Mouse (Mus musculus): ENCODE measurements around the gene Dhx38. TPM values are rescaled to one million over a fixed set of nuclear protein-coding genes. Genes with fewer than 3 reads are reported as not detected.

The Dhx38 gene
- polyA plus RNA-seq, 1 experiment from 2014 or later: 19.8 TPM

DNA sequence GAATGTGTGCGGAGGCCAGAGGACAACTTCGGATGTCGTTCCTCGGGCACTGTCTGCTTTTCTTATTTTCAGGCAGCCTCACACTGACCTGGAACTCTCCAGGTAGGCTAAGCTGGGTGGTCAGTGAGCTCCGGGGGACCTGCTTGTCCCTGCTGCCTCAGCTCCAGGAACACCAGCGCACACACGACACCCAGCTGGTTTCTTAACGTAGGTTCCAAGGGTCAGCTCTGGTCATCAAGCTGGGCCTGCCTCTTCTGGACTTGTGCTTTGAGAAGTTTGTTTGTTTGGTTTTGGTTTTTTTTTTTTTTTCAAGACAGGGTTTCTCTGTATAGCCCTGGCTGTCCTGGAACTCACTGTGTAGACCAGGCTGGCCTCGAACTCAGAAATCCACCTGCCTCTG, 25.2 kb upstream of the Dhx38 start:
- Histone ChIP-seq H3K4me1 (0 out of 2 replicates have a peak, but pooled peaks cover 3% of the 10 kb centered on the region), H3K4me2 (no peak overlapping the region), H3K9me3 (replicated peaks) (no peaks in the 10 kb centered on the region), H3K36me3 (peaks cover 44% of the 10 kb centered on the region), H3K9ac (no peak overlapping the region), H3K4me3 (no peak overlapping the region), H3K27ac (no peak overlapping the region), H3K27me3 (replicated peaks) (0 out of 2 replicates have a peak, but pooled peaks cover 4% of the 10 kb centered on the region)
- ATAC-seq: no peak
- WGBS (ENCODE audit: insufficient replicate concordance): 83% methylated on average over 9 of the region's 9 CpGs

DNA sequence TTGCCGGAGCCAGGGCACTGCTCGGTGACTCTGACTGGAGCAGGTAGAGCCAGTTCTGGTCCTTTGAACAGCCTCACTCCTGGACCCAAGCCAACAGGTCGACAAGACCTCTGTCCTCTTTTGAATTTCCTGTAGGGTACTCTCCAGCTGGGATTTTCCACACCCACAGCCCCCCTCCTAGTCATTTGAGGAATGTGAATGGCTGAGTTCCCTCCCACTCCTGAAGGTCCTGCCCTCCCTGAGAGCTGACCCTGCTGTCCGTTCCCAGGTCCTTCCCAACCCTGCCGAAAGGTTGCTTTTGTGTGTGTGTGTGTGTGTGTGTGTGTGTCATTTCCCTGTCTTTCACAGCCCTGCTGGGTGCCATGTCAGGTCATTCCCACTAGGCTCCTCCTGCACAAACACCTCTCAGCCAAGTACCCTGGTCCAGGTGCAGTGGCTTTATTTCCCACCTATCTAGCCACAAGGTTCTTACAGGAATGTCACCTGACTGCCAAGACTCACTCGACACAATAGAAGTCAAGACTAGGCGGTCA, 21.4 kb upstream of the Dhx38 start:
- H3K4me2 ChIP-seq: no peak overlapping the region
- 0 out of 2 replicates have a peak, but pooled peaks cover 4% of the 10 kb centered on the region for H3K27me3 ChIP-seq (replicated peaks)
- H3K4me1 ChIP-seq: 0 out of 2 replicates have a peak, but pooled peaks cover 3% of the 10 kb centered on the region
- peaks cover 6% of the 10 kb centered on the region for H3K36me3 ChIP-seq
- no peak for ATAC-seq
- H3K9me3 ChIP-seq (replicated peaks): no peaks in the 10 kb centered on the region
- H3K27ac ChIP-seq: no peak overlapping the region
- 46% methylated on average over 7 of the region's 7 CpGs for WGBS (ENCODE audit: insufficient replicate concordance)
- no peak overlapping the region for H3K4me3 ChIP-seq
- no peak overlapping the region for H3K9ac ChIP-seq

DNA sequence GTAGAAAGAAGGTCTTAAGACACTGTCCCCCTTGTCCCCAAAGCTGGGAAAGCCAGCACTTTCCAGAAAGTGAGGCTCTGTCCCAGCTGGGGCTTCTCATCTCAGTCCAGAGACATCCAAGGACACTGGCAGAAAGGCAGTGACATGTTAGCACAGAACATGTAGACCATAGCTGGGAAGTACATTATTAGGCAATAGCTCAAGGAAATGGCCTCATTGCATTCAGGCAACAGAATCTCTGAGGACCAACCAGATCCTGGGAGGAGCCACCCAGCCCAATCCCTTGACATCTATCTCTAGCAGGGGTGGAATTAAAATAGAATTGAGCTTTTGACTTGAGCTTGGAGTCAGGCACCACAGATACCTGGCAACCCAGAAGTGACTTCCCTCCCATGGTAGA, 20.0 kb upstream of the Dhx38 start:
- Histone ChIP-seq H3K4me2 (no peak overlapping the region), H3K27ac (no peak overlapping the region), H3K9me3 (replicated peaks) (no peaks in the 10 kb centered on the region), H3K9ac (no peak overlapping the region), H3K4me1 (no peaks in the 10 kb centered on the region), H3K4me3 (no peak overlapping the region), H3K27me3 (replicated peaks) (0 out of 2 replicates have a peak, but pooled peaks cover 4% of the 10 kb centered on the region), H3K36me3 (no peaks in the 10 kb centered on the region)
- ATAC-seq: no peak

DNA sequence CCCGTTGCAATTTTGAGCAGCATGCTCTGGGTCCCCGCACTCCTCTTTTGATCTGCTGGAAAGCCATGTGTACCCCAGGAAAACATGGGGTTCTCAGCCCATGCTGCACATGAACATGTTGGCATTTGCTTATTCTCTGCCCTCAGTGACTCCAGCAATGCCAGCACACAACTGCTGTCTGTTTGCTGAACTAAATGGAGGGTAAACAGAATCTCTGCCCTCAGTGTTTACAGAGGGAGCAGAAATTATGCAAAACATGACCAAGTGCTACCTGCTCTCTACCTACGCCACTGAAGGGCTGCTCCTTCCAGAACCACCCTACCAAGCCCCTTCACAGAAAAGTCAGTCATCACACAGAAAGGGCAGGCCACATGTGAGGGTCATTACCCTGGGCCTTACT, 19.2 kb upstream of the Dhx38 start:
- Histone ChIP-seq H3K9me3 (replicated peaks) (no peaks in the 10 kb centered on the region), H3K27ac (no peak overlapping the region), H3K9ac (no peak overlapping the region), H3K4me3 (no peak overlapping the region), H3K4me1 (no peaks in the 10 kb centered on the region), H3K4me2 (no peak overlapping the region), H3K27me3 (replicated peaks) (peaks cover 4% of the 10 kb centered on the region; the same call in 1 of the 2 replicates), H3K36me3 (no peaks in the 10 kb centered on the region)
- ATAC-seq: no peak
- WGBS (ENCODE audit: insufficient replicate concordance): 75% methylated on average over 3 of the region's 3 CpGs

DNA sequence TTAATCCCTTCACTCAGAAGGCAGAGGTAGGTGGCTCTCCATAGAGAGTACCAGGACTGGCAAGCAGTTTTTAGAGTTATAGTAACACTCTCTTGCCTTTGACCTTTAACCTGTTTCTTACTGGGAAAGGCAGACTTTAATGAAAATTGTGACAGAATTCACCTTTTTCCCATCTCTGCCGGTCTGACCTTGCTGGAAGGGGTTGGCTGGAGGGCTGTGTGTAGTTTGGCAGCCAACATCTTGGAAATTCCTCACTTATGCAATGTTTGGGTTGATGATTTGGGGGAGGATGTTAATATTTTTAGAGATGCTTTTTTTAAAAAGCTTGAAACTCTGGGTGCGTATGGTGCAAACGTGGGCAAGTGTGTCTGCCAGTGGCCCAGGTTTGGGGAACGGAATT, 18.6 kb upstream of the Dhx38 start:
- Histone ChIP-seq H3K9ac (no peak overlapping the region), H3K9me3 (replicated peaks) (no peaks in the 10 kb centered on the region), H3K4me2 (no peak overlapping the region), H3K4me1 (no peaks in the 10 kb centered on the region), H3K4me3 (no peak overlapping the region), H3K36me3 (no peaks in the 10 kb centered on the region), H3K27me3 (replicated peaks) (peaks cover 4% of the 10 kb centered on the region; the same call in 1 of the 2 replicates), H3K27ac (no peak overlapping the region)
- 64% methylated on average over 4 of the region's 4 CpGs for WGBS (ENCODE audit: insufficient replicate concordance)
- no peak for ATAC-seq

DNA sequence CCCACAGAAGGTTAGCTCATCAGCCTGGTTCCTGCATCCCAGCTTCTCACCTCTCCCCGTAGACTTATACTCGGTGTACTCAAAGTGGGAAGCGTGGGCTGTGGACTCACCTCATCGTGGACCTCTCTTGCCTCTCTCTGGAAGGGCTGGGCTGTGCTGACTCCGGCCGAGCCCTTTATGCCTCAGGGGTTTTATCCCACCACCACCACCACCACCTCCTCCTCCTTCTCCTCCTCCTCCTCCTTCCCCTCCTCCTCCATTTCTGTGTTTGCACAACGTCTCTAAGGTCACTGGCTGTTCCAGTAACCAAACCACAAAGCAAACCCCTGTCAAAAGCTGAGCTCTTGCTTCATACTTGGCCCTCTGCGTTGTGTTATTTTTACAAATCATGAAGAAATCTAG, 13.2 kb upstream of the Dhx38 start, which contains the start of gene Hp:
Hp (minus strand) TSS at position 273 of the 402 bp plus-strand sequence.
- 44% methylated on average over 8 of the region's 8 CpGs for WGBS (ENCODE audit: insufficient replicate concordance)
- Histone ChIP-seq H3K4me1 (0 out of 2 replicates have a peak, but pooled peaks cover 6% of the 10 kb centered on the region), H3K9ac (no peak within 1 kb of the TSS), H3K36me3 (0 out of 2 replicates have a peak, but pooled peaks cover under 1% of the 10 kb centered on the region), H3K9me3 (replicated peaks) (no peaks in the 10 kb centered on the region), H3K4me2 (no peak within 1 kb of the TSS), H3K27me3 (replicated peaks) (peaks cover 4% of the 10 kb centered on the region; the same call in 1 of the 2 replicates), H3K27ac (no peak within 1 kb of the TSS), H3K4me3 (no peak within 1 kb of the TSS)
- no peak for ATAC-seq

DNA sequence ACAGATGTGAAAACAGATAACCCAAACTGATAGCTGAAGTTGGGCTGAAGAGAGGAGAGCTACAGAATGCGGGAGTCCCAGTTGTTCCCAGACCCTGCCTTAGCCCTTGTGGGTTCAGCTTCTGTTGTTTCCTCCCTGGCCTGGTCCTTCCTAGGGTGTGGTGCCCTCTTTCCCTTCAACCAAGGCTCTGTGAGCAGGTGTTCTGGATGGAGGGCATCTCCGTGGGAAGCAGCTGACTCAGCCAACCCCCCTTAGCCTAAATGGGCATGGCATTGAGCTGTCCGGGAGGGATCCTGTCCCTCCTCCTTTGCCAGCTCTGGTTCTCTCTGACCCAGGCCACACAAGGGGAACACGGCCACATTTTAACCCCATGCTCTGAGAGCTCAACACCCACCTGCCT, 10.7 kb upstream of the Dhx38 start:
- no peak overlapping the region for H3K4me3 ChIP-seq
- WGBS (ENCODE audit: insufficient replicate concordance): 60% methylated on average over 4 of the region's 4 CpGs
- H3K9ac ChIP-seq: no peak overlapping the region
- H3K27me3 ChIP-seq (replicated peaks): peaks cover 4% of the 10 kb centered on the region; the same call in 1 of the 2 replicates
- no peaks in the 10 kb centered on the region for H3K9me3 ChIP-seq (replicated peaks)
- H3K4me2 ChIP-seq: no peak overlapping the region
- no peak for ATAC-seq
- no peak overlapping the region for H3K27ac ChIP-seq
- peaks cover 14% of the 10 kb centered on the region for H3K36me3 ChIP-seq
- H3K4me1 ChIP-seq: 0 out of 2 replicates have a peak, but pooled peaks cover 6% of the 10 kb centered on the region

DNA sequence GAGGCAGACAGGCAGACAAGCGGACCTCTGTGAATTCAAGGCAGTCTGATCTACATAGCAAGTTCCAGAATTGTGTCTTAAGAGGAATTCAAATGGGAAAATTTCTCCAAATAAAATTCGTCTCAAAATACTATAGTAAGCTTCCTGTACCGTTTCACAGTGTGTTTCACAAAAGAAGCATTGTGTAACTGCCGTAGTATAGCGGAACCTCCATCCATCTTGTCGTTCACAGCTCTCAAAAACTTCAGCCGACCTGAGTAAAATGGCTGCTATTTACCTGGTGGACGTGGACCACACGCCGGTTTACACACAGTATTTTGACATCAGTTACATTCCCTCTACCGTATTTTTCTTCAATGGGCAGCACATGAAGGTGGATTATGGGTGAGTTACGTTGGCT, 5.5 kb upstream of the Dhx38 start:
- no peak for ATAC-seq
- Histone ChIP-seq H3K4me2 (no peak overlapping the region), H3K9me3 (replicated peaks) (no peaks in the 10 kb centered on the region), H3K4me1 (peaks cover 13% of the 10 kb centered on the region), H3K9ac (no peak overlapping the region), H3K27ac (no peak overlapping the region), H3K36me3 (peaks cover 35% of the 10 kb centered on the region), H3K27me3 (replicated peaks) (no peaks in the 10 kb centered on the region), H3K4me3 (no peak overlapping the region)
- WGBS (ENCODE audit: insufficient replicate concordance): 78% methylated on average over 12 of the region's 12 CpGs

DNA sequence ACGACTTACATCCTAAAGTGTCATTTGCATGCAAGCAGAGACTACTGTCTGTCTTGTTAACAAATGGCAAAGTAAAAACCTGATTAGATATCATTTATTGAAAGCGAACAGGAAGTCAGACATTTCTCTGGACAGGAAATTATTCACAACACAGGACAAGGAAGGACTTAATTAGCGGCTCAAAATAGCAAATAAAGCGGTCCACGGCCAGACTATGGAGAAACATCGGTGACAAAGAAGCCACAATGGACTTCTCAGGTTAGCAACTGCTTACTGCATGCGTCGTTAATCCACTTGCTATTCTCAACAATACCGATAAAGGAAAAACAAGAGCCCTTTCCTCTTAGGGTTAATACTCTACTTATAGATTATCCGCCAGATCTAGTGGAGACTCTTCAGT, 895 bp downstream of the Dhx38 start:
- no peak for ATAC-seq
- 2% methylated on average over 10 of the region's 10 CpGs for WGBS (ENCODE audit: insufficient replicate concordance)

DNA sequence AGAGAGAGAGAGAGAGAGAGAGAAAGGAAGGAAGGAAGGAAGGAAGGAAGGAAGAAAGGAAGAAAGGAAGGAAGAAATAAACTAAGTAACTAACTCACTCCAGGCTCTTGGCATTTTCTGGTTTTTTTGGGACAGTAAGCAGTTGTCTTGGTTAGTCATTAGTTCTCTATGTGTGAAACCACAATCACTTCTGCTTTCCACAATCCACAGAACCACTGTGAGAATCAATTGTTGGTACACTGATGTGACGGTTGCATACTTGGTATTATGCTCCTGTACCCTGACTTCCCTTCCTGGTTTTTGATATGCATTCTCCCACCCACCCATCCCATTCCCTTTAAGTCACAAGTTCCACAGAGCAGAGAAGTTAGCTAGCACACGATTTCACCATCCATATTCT, 1.8 kb downstream of the Dhx38 start:
- peaks cover 43% of the 10 kb centered on the region for H3K36me3 ChIP-seq
- H3K4me3 ChIP-seq: peak overlapping the region; percentile 82
- ATAC-seq: no peak
- peak overlapping the region; percentile 85 for H3K4me2 ChIP-seq
- H3K27ac ChIP-seq: no peak overlapping the region
- peak overlapping the region; percentile 83; the same call in 1 of the 2 replicates for H3K9ac ChIP-seq
- H3K4me1 ChIP-seq: peaks cover 28% of the 10 kb centered on the region
- no peaks in the 10 kb centered on the region for H3K9me3 ChIP-seq (replicated peaks)
- 44% methylated on average over 2 of the region's 2 CpGs for WGBS (ENCODE audit: insufficient replicate concordance)
- no peaks in the 10 kb centered on the region for H3K27me3 ChIP-seq (replicated peaks)

More for the DNA sequence above, 895 bp downstream of the Dhx38 start:
- H3K4me1 ChIP-seq: peaks cover 28% of the 10 kb centered on the region
- peak overlapping the region; percentile 82 for H3K4me3 ChIP-seq
- peak overlapping the region; percentile 83 for H3K9ac ChIP-seq
- no peaks in the 10 kb centered on the region for H3K27me3 ChIP-seq (replicated peaks)
- H3K4me2 ChIP-seq: peak overlapping the region; percentile 85
- peaks cover 41% of the 10 kb centered on the region for H3K36me3 ChIP-seq
- H3K9me3 ChIP-seq (replicated peaks): no peaks in the 10 kb centered on the region
- H3K27ac ChIP-seq: peak overlapping the region; percentile 88; the same call in 1 of the 2 replicates

DNA sequence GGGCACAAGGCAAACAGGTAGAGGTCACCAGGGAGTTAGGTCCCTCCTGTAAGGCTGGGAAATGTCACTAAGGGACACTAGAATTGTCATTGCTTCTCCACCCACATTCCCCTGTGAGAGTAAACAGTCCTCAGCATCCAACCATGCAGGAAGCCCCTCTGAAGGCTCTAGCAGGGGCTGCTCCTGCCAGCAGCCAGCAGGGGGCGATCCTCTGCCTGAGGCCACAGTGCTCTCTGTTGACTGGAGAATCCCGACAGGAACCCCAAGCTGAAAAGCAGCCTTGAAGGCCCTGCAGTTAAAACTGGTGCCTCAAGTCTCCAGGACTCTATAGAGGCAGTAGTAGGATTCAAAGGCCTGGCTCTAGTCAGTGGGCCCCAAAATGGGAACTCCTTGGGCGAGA, 14.0 kb downstream of the Dhx38 start:
- Histone ChIP-seq H3K36me3 (peaks cover 100% of the 10 kb centered on the region), H3K9me3 (replicated peaks) (no peaks in the 10 kb centered on the region), H3K4me2 (no peak overlapping the region), H3K27ac (no peak overlapping the region), H3K27me3 (replicated peaks) (no peaks in the 10 kb centered on the region), H3K9ac (no peak overlapping the region), H3K4me3 (no peak overlapping the region), H3K4me1 (no peaks in the 10 kb centered on the region)
- ATAC-seq: no peak
- WGBS (ENCODE audit: insufficient replicate concordance): 42% methylated on average over 3 of the region's 3 CpGs

DNA sequence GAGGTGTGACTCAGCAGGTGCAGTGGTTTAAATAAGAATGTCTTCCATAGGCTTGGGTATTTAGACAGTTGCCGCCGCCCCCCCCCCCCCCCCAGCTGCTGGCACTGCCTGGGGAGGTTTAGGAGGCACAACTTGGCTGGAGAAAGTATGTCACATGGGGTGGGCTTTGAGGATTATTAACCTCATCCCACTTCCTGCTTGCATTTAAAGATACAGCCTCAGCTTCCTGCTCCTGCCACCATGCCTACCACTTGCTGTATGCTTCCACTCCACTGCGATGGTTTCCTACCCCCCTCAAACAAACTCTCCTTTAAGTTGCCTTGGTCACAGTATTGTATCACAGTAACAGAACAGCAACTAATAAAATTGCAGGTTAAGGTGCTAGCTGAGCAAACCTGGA, 21.6 kb downstream of the Dhx38 start:
- Histone ChIP-seq H3K9me3 (replicated peaks) (no peaks in the 10 kb centered on the region), H3K36me3 (peaks cover 32% of the 10 kb centered on the region), H3K4me3 (no peak overlapping the region), H3K27me3 (replicated peaks) (no peaks in the 10 kb centered on the region), H3K9ac (no peak overlapping the region), H3K27ac (no peak overlapping the region), H3K4me1 (no peaks in the 10 kb centered on the region), H3K4me2 (no peak overlapping the region)
- 20% methylated on average over 3 of the region's 3 CpGs for WGBS (ENCODE audit: insufficient replicate concordance)
- ATAC-seq: no peak
